In genomic region chr13:94131135-94131534, GRCm38 (mm10) we compare ENCODE assay signal across 15 mouse cellular contexts.
DNase-seq lines count a peak whose midpoint lies in the region; ATAC-seq and TF ChIP-seq lines count a peak whose summit lies in the region.
"Had no signal": no experiment of that assay in that cellular context is flagged by ENCODE, and none has a peak within 500 bp of the region (broad histone marks: within the 10 kb centered on the region; RNA-seq: fewer than 3 reads in every experiment).

No protein-coding gene starts in this region.

- H3K36me3 ChIP-seq in heart, embryonic 16.5 days (ENCODE audit: control insufficient read depth, insufficient read depth): no peaks in the 10 kb centered on the region
- H3K36me3 ChIP-seq in liver, adult 2 months (ENCODE audit: control insufficient read depth, insufficient read depth, low read length): no peaks in the 10 kb centered on the region
- no peaks in the 10 kb centered on the region for H3K36me3 ChIP-seq in embryonic facial prominence, embryonic 15.5 days
- no peaks in the 10 kb centered on the region for H3K36me3 ChIP-seq in forebrain, embryonic 11.5 days (ENCODE audit: control insufficient read depth, insufficient read depth, low read length)
- H3K36me3 ChIP-seq: forebrain, embryonic 12.5 days; neural tube, embryonic 12.5 days had no signal

- TF ChIP-seq POLR2A in liver, adult 2 months (IDR thresholded peaks at IDR 0.05; ENCODE audit: extremely low read depth, insufficient read depth, low read length): no peak

- no peaks in the 10 kb centered on the region for H3K79me2 ChIP-seq in liver, adult 2 months (ENCODE audit: control insufficient read depth, insufficient read depth, low read length)

- WGBS in heart, embryonic 16.5 days: 76% methylated on average over 4 of the region's 4 CpGs
- WGBS in liver, adult 2 months: 21% methylated on average over 4 of the region's 4 CpGs
- 84% methylated on average over 4 of the region's 4 CpGs for WGBS in embryonic facial prominence, embryonic 15.5 days
- 95% methylated on average over 4 of the region's 4 CpGs for WGBS in forebrain, embryonic 11.5 days

- no peak for ATAC-seq in heart, embryonic 16.5 days (replicated peaks; ENCODE audit: extremely low read depth, insufficient read depth, low FRiP score)
- ATAC-seq in embryonic facial prominence, embryonic 15.5 days (ENCODE audit: insufficient number of reproducible peaks, low FRiP score, low TSS enrichment, low read depth): no peak
- ATAC-seq in forebrain, embryonic 11.5 days (replicated peaks; ENCODE audit: low FRiP score): no peak
- ATAC-seq: lung, postnatal 0 days had no signal

- H3K9me3 ChIP-seq in heart, embryonic 16.5 days (replicated peaks; ENCODE audit: control insufficient read depth, low read length): no peaks in the 10 kb centered on the region
- H3K9me3 ChIP-seq in embryonic facial prominence, embryonic 15.5 days (replicated peaks): no peaks in the 10 kb centered on the region
- no peaks in the 10 kb centered on the region for H3K9me3 ChIP-seq in forebrain, embryonic 11.5 days (ENCODE audit: control insufficient read depth, low read length)
- H3K9me3 ChIP-seq: forebrain, embryonic 12.5 days; neural tube, embryonic 12.5 days had no signal

- no peaks in the 10 kb centered on the region for H3K27me3 ChIP-seq in heart, embryonic 16.5 days (ENCODE audit: control insufficient read depth, insufficient read depth, low read length)
- H3K27me3 ChIP-seq in liver, adult 2 months (ENCODE audit: control insufficient read depth, insufficient read depth, low read length): no peaks in the 10 kb centered on the region
- no peaks in the 10 kb centered on the region for H3K27me3 ChIP-seq in embryonic facial prominence, embryonic 15.5 days
- H3K27me3 ChIP-seq in forebrain, embryonic 11.5 days (ENCODE audit: control insufficient read depth, insufficient read depth, low read length): no peaks in the 10 kb centered on the region
- H3K27me3 ChIP-seq: forebrain, embryonic 12.5 days; neural tube, embryonic 12.5 days had no signal

- peak overlapping the region; percentile 14 for H3K4me2 ChIP-seq in heart, embryonic 16.5 days (ENCODE audit: low read depth, low read length)
- no peak overlapping the region for H3K4me2 ChIP-seq in embryonic facial prominence, embryonic 15.5 days (replicated peaks)
- H3K4me2 ChIP-seq in forebrain, embryonic 11.5 days (ENCODE audit: low read depth, low read length, severe bottlenecking): no peak overlapping the region
- H3K4me2 ChIP-seq: forebrain, embryonic 12.5 days; midbrain, embryonic 11.5 days; neural tube, embryonic 12.5 days had no signal

- H3K27ac ChIP-seq in heart, embryonic 16.5 days (ENCODE audit: low read length): no peak overlapping the region
- H3K27ac ChIP-seq in liver, adult 2 months (replicated peaks; ENCODE audit: insufficient read depth, low read depth, low read length): no peak overlapping the region
- peak overlapping the region; percentile 71; the same call in 1 of the 2 replicates for H3K27ac ChIP-seq in embryonic facial prominence, embryonic 15.5 days (replicated peaks)
- no peak overlapping the region for H3K27ac ChIP-seq in forebrain, embryonic 11.5 days (ENCODE audit: low read depth, low read length)
- H3K27ac ChIP-seq: forebrain, embryonic 12.5 days; gastrocnemius, adult 2 months; liver, embryonic 14.5 days; neural tube, embryonic 12.5 days had no signal

- no peak for TF ChIP-seq CTCF in liver, adult 2 months (IDR thresholded peaks at IDR 0.05; ENCODE audit: low read depth, low read length)

- H3K4me1 ChIP-seq in heart, embryonic 16.5 days (ENCODE audit: control insufficient read depth, insufficient read depth, low read length): peaks cover 15% of the 10 kb centered on the region
- H3K4me1 ChIP-seq in liver, adult 2 months (ENCODE audit: control insufficient read depth, insufficient read depth, low read length): peaks cover 2% of the 10 kb centered on the region; the same call in 1 of the 2 replicates
- H3K4me1 ChIP-seq in embryonic facial prominence, embryonic 15.5 days: peaks cover 51% of the 10 kb centered on the region
- 0 out of 2 replicates have a peak, but pooled peaks cover 3% of the 10 kb centered on the region for H3K4me1 ChIP-seq in forebrain, embryonic 11.5 days (replicated peaks; ENCODE audit: control insufficient read depth, insufficient read depth, low read length)

- no peak overlapping the region for H3K9ac ChIP-seq in heart, embryonic 16.5 days (ENCODE audit: low read length)
- H3K9ac ChIP-seq in liver, adult 2 months (ENCODE audit: low read depth, low read length): no peak overlapping the region
- H3K9ac ChIP-seq in embryonic facial prominence, embryonic 15.5 days: no peak overlapping the region
- H3K9ac ChIP-seq in forebrain, embryonic 11.5 days (ENCODE audit: low read length): no peak overlapping the region
- H3K9ac ChIP-seq: forebrain, embryonic 12.5 days; liver, embryonic 14.5 days; neural tube, embryonic 12.5 days had no signal

- no peak overlapping the region for H3K4me3 ChIP-seq in heart, embryonic 16.5 days (ENCODE audit: low read length)
- peak overlapping the region; percentile 10; the same call in 1 of the 2 replicates for H3K4me3 ChIP-seq in liver, adult 2 months (ENCODE audit: insufficient read depth, low read depth, low read length)
- no peak overlapping the region for H3K4me3 ChIP-seq in embryonic facial prominence, embryonic 15.5 days (replicated peaks)
- no peak overlapping the region for H3K4me3 ChIP-seq in forebrain, embryonic 11.5 days (ENCODE audit: low read depth, low read length)
- H3K4me3 ChIP-seq: forebrain, embryonic 12.5 days; gastrocnemius, adult 2 months; neural tube, embryonic 12.5 days had no signal

- DNase-seq in heart, adult 9 months (ENCODE audit: low spot score in 2 of 2): no peak
- DNase-seq in liver, adult 2 months (ENCODE audit: extremely low read depth, low read depth, low spot score): no peak
- no peak for DNase-seq in liver
- DNase-seq in forebrain, embryonic 11.5 days (ENCODE audit: low spot score): no peak
- no peak for DNase-seq in embryo, embryonic 11 days
- DNase-seq: cerebellum, adult 9-11 months; gastrocnemius, adult 2 months; right cerebral cortex, adult 18-20 months had no signal
